Mouse (Mus musculus) kidney, postnatal 0 days (tissue): Measurements from ENCODE around the gene Tmem38b. TPM values are rescaled to one million over a fixed set of nuclear protein-coding genes. Genes with fewer than 3 reads are reported as not detected.
A peak's percentile ranks its signal among the peaks of the same experiment; 100 is the strongest.

Experiments
- ATAC-seq: fragments of 200-750 bp; cut with Nextera tagmentation; replicated peaks from 2 replicates; pipeline ENCODE4 v1.8.0; 2017; ENCODE audit warnings: low read depth, moderate number of reproducible peaks, moderate TSS enrichment, moderate library complexity; ENCODE audit not compliant: low FRiP score
- DNase-seq: peaks from one replicate; pipeline ENCODE4 v3.0.0-alpha.2; 2016; ENCODE audit warnings: low spot score
- H3K27ac ChIP-seq: fragments of 300-500 bp; sonication (generic); 2 replicates; pipeline ENCODE4 v1.5.1; 2014; ENCODE audit warnings: mild to moderate bottlenecking
- H3K27me3 ChIP-seq: fragments of 300-500 bp; sonication (generic); 2 replicates; pipeline ENCODE4 v1.6.1; 2014; ENCODE audit warnings: low read length, mixed read lengths; ENCODE audit not compliant: insufficient read depth
- H3K36me3 ChIP-seq: fragments of 300-500 bp; sonication (generic); 2 replicates; pipeline ENCODE4 v1.6.1; 2014; ENCODE audit warnings: low read length, mixed read lengths; ENCODE audit not compliant: insufficient read depth
- H3K4me1 ChIP-seq: fragments of 300-500 bp; sonication (generic); replicated peaks from 2 replicates; pipeline ENCODE4 v1.6.1; 2014; ENCODE audit warnings: antibody characterized with exemption, low read length, mixed read lengths; ENCODE audit not compliant: insufficient read depth
- H3K4me2 ChIP-seq: fragments of 300-500 bp; sonication (generic); 2 replicates; pipeline ENCODE4 v1.6.1; 2014; ENCODE audit warnings: mild to moderate bottlenecking, low read length, moderate library complexity, mixed read lengths
- H3K4me3 ChIP-seq: fragments of 300-500 bp; sonication (generic); replicated peaks from 2 replicates; pipeline ENCODE4 v1.5.1; 2014; ENCODE audit warnings: low read depth, low read length
- H3K9ac ChIP-seq: fragments of 300-500 bp; sonication (generic); 2 replicates; pipeline ENCODE4 v1.6.1; 2014; ENCODE audit warnings: low read depth, low read length
- H3K9me3 ChIP-seq: fragments of 300-500 bp; sonication (generic); replicated peaks from 2 replicates; pipeline ENCODE4 v1.6.1; 2016; ENCODE audit warnings: low read length, inconsistent platforms, mixed read lengths
- CTCF ChIP-seq: IDR thresholded peaks from 2 replicates; pipeline ENCODE4 v1.5.1; 2016; ENCODE audit warnings: antibody characterized with exemption, low read depth, mild to moderate bottlenecking, moderate library complexity
- WGBS: fragments of 180-500 bp; shearing (Covaris S2); extraction: QIAGEN DNeasy Blood & Tissue Kit; methylation state at CpG from one replicate; pipeline ENCODE4 v1.1.7; 2014; 5-methylcytosine and 5-hydroxymethylcytosine counted together
- polyA plus RNA-seq: library from polyadenylated mRNA; unstranded; fragments of >200 nt; fragmentation: Nextera tagmentation; extraction: Ambion mirVana; gene quantifications from 2 replicates; pipeline ENCODE4 v1.2.1, GENCODE M21; 2015

The Tmem38b gene
- 10.6 and 11.3 TPM in 2 replicates for polyA plus RNA-seq

DNA sequence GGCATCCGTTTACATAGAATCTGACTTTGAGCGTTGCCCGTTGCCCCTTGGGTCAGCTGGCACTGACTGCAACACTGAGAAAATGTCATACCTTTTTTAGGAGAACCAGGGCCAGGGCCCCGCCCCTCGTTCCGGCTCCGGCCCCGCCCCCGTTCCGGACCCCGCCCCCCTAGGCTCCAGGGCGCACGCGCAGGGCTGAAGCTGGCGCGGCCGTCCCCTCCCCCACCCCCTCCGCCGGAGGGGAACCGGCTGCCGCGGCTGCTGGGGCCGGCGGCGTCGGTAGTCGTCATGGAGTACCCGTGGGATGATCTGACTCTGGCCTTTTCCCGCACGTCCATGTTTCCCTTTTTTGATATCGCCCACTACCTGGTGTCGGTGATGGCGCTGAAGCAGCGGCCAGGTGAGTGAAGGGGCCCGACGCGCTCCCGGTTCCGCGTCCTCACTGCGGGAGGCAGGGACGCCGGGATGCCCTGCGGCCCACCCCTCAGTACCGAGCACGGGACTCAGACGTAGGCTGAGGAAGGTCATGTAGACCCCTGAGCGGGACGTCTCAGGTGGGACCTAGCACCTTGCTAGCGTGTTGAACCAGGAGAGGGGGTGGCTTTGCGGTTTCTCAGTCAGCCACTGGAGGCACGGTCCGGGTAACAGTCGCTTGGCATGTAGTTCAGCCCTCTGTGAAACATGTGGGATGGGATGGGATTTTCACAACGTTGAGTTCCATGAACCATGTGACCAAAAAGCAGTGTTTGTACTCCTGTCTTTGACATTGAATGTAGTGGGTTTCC, at the start of gene Tmem38b:
Gene Tmem38b (plus strand): TSS at position 225 of the 785 bp plus-strand sequence.
- TF ChIP-seq CTCF, result peak; percentile 41; the same call in 1 of the 2 replicates
- Histone ChIP-seq H3K27me3 (no peaks in the 10 kb centered on the region), H3K4me3 (peak within 1 kb of the TSS; percentile 89), H3K9ac (peak within 1 kb of the TSS; percentile 75), H3K4me2 (peak within 1 kb of the TSS; percentile 82), H3K9me3 (no peaks in the 10 kb centered on the region), H3K36me3 (no peaks in the 10 kb centered on the region), H3K4me1 (no peaks in the 10 kb centered on the region), H3K27ac (no peak within 1 kb of the TSS)
- under 1% methylated on average over 55 of the region's 55 CpGs for WGBS
- DNase-seq (peak; percentile 81), ATAC-seq (peak; percentile 91)

DNA sequence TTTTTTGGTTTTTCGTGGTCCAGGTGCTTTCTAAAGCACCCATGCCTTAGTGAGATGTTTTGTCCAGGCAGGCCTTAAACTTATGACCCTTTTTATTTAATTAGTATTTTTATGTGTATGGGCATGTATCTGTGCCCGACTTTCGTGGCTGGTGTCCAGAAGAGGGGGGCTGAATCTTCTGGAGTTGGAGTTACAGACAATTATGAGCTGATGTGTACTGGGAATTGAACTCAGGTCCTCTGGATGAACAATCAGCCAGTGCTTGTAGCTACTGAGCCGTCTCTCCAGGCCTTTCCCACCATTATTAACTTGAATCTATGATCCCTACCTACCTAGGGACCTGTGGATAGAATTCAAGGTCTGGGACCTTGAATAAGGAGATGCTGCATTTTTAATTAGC, 44.4 kb upstream of the Tmem38b start:
- 72% methylated on average over 4 of the region's 4 CpGs for WGBS
- no peak for TF ChIP-seq CTCF
- no peak for ATAC-seq
- H3K4me1 ChIP-seq, result no peaks in the 10 kb centered on the region
- no peak overlapping the region for H3K4me3 ChIP-seq
- H3K36me3 ChIP-seq, result no peaks in the 10 kb centered on the region
- H3K27me3 ChIP-seq, result no peaks in the 10 kb centered on the region
- DNase-seq, result no peak
- no peak overlapping the region for H3K27ac ChIP-seq
- H3K9ac ChIP-seq, result no peak overlapping the region
- no peak overlapping the region for H3K4me2 ChIP-seq
- H3K9me3 ChIP-seq, result no peaks in the 10 kb centered on the region

DNA sequence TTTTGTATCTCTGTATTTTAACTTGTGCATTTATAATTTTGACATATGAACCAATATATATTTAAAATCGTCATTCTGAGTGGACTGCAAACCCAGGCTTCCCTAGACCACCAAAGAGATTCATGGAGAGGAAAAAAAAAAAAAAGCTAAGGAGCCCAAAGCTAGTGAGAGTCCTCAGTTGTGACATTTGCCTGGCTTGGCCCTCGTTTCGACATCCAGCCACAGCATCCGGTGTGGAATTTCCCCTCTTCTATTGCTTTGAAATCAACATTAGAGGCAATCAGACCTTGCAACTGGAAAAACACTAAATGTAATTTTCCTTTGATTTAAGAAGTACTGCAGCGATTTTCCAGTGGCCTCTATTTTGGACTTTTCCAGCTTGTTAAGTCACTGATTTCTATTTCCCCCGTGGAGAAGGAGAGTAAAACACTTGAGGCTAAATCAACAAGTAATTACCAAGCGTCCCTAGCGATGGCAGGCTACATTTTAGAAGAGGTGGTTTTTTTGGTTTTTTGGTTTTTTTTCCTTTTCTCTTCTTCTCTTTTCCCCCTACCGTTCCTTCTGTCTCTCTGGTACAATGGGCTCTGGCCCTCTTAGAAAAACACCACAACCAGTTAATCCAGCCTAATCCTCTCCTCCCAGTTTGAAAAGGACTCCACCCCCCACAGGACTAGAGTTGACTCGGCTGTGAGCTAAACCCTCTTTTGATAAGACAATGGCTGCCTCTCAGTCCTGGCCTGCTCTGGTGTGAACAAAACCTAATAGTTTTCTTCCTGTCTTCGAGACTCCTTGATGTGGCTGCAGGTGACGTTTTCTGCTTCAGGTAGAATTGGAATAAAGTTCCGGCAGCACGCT, 43.4 kb upstream of the Tmem38b start:
- no peak overlapping the region for H3K4me3 ChIP-seq
- H3K27ac ChIP-seq, result no peak overlapping the region
- no peak for TF ChIP-seq CTCF
- 36% methylated on average over 14 of the region's 14 CpGs for WGBS
- no peak for ATAC-seq
- H3K9me3 ChIP-seq, result no peaks in the 10 kb centered on the region
- peak; percentile 29 for DNase-seq
- no peaks in the 10 kb centered on the region for H3K36me3 ChIP-seq
- H3K4me1 ChIP-seq, result no peaks in the 10 kb centered on the region
- H3K27me3 ChIP-seq, result no peaks in the 10 kb centered on the region
- H3K4me2 ChIP-seq, result no peak overlapping the region
- H3K9ac ChIP-seq, result no peak overlapping the region

DNA sequence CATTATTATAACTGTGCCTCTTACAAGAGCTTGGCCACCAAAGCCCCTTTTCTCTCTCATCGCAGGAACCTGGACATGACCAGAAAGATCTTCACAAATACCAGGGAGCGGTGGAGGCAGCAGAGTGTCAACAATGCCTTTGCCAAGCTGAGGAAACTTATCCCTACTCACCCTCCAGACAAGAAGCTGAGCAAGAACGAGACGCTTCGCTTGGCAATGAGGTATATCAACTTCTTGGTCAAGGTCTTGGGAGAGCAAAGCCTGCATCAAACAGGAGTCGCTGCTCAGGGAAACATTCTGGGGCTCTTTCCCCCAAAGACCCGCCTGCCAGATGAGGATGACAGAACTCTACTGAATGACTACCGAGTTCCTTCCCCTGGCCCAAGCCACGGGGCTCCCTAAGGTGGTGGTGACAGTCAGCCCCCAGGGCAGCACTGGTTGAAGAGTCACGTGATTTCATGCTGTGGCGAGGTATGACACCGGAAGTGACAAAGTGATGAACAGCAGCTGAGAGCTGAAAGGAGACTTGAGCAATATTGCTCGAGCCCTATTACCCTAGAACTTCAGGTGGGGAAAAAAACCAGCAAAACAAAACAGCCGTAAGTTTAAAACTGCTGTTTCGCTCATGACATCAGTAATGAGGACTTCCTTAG, 40.0 kb upstream of the Tmem38b start:
- Histone ChIP-seq H3K36me3 (no peaks in the 10 kb centered on the region), H3K4me1 (no peaks in the 10 kb centered on the region), H3K27me3 (no peaks in the 10 kb centered on the region), H3K9ac (no peak overlapping the region), H3K4me2 (no peak overlapping the region), H3K9me3 (no peaks in the 10 kb centered on the region), H3K27ac (no peak overlapping the region), H3K4me3 (no peak overlapping the region)
- DNase-seq (no peak), ATAC-seq (no peak)
- 81% methylated on average over 15 of the region's 15 CpGs for WGBS
- TF ChIP-seq CTCF, result no peak

DNA sequence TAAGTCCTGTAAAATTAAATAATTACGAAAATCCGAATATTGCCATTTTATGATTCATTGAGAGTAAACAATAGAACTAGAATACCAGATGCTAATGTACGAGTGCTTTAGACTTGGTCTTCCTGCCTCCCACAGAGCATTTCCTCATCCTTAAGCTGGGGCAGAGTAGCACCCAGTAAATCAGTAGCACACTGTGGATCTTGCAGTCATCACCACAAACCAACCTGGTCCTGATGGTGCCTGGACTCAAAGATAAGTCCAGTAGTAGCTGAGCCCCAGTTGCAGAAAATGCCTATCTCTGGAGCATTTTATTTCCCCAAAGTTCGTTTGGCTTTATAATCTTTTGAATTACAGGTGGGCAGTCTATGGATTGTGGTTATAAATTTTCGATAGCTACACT, 39.0 kb upstream of the Tmem38b start:
- Histone ChIP-seq H3K36me3 (no peaks in the 10 kb centered on the region), H3K4me1 (no peaks in the 10 kb centered on the region), H3K4me3 (no peak overlapping the region), H3K9ac (no peak overlapping the region), H3K27me3 (no peaks in the 10 kb centered on the region), H3K27ac (no peak overlapping the region), H3K4me2 (no peak overlapping the region), H3K9me3 (no peaks in the 10 kb centered on the region)
- DNase-seq (no peak), ATAC-seq (no peak)
- 76% methylated on average over 5 of the region's 5 CpGs for WGBS
- no peak for TF ChIP-seq CTCF

DNA sequence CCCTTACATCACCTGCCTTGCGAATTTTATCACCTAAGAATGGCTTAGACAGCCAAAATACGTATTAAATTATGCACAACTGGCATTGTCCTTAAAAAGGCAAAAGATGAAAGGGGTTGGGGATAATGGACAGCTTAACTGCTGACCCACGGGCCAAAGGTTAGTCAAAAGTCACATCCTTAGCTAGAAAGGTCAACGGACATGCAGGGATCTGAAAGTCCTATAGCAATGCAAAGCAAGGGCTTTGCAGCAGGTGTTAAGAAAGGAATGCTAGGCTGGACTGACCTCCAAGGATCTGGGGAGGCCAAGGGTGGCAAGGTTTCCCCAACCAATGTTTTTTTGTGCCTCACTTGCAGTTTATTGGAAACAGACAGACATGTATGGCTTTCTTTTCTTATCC, 36.5 kb upstream of the Tmem38b start:
- WGBS, result 24% methylated on average over 4 of the region's 4 CpGs

More for the DNA sequence above, 36.5 kb upstream of the Tmem38b start:
- TF ChIP-seq CTCF, result no peak
- DNase-seq, result no peak
- Histone ChIP-seq H3K4me3 (no peak overlapping the region), H3K36me3 (no peaks in the 10 kb centered on the region), H3K9me3 (no peaks in the 10 kb centered on the region), H3K27ac (no peak overlapping the region), H3K4me1 (no peaks in the 10 kb centered on the region), H3K4me2 (no peak overlapping the region), H3K9ac (no peak overlapping the region), H3K27me3 (no peaks in the 10 kb centered on the region)
- ATAC-seq, result no peak
